Mouse (Mus musculus) brain, adult 2 months (tissue): ENCODE results near the gene Pdia4.
"Not testable (repeated sequence)": the region's sequence is repeated elsewhere in the genome, so short reads cannot be mapped to it uniquely, and the experiment has no call there.

ENCODE experiments used
- DNase-seq: peaks from one replicate; pipeline ENCODE4 v3.0.0; 2011; ENCODE audit warnings: low read depth, low spot score

Pdia4 gene

DNA sequence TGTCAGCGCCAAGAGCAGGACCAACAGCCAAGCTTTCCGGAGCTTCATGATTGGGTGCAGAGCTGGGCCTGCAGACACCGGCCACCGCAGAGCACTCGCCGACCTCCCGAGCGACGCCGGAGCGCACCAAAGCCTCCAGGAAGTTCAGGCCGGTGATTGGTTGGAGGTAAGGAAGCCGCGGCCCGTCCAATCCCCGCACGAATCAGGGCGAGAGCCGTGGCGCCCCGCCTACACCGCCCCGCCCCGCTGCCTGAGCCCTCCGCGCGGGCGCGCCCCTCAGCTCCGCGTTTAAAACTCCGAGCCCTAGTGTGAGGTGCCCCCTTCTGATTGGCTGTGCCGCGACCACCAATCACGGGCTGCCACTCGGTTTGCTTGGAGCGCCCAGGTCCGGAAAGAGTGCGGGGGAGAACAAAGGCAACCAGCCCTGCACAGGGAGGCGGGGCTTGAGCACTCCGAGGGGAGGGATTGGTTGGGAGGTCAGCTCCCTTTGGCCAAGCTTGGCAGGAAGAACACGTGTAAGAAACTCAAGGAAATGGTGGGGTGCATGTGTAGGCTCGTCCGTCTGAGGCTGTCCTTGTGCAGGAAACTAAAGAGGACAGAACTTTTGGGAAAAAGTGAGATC, at the start of gene Pdia4:
Gene Pdia4 (minus strand): TSS at position 174 of the 622 bp plus-strand sequence.
- peak; percentile 99 for DNase-seq

DNA sequence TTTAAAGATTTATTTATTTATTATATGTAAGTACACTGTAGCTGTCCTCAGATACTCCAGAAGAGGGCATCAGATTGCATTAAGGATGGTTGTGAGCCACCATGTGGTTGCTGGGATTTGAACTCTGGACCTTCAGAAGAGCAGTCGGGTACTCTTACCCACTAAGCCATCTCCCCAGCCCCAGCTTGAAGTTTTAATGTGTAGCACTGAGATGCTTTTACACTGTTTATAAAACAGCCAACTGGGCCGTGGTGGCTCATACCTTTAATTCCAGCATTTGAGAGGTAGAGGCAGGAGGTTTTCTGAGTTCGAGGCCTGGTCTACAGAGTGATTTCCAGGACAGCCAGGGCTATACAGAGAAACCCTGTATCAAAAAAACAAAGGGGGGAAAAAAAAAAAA, 44.5 kb upstream of the Pdia4 start:
- DNase-seq = not testable (repeated sequence)

DNA sequence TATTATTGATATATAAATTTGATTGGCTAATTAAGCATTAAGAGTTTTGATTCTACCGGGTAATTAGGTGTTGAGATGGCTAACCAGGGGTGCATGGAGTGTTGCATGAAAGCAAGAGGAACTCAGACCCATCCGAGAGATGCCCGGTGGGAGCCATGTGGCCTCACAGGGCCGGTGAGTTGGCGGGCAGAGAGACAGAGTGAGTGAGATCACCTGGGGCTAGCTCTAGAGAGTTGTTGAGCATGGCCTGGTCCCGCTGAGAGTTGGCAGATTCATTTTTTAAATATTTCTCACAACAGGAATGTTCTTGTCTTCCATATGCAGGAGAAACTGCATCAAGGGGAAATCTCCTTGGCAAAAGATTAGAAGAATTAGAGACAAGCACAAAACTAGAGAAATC, 44.0 kb upstream of the Pdia4 start:
- no peak for DNase-seq

DNA sequence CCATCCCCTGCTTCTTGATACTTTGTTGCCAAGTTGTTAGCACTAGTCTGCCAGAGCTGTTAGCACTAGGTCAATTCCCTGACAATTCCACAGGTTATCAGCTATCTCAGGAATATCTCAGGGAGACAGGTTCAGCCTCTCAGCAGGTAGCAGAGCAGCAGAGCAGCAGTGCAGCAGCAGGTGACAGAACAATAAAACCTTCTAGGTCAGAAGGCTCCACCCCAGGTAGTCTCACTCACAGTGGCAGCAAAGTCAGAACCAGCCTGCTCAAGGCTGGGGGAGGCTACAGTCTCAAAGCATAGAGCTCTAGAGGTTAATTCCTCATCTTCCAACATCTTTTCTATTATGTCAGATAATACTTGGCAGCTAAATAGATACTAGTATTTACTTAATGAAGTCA, 32.5 kb upstream of the Pdia4 start:
- no peak for DNase-seq

DNA sequence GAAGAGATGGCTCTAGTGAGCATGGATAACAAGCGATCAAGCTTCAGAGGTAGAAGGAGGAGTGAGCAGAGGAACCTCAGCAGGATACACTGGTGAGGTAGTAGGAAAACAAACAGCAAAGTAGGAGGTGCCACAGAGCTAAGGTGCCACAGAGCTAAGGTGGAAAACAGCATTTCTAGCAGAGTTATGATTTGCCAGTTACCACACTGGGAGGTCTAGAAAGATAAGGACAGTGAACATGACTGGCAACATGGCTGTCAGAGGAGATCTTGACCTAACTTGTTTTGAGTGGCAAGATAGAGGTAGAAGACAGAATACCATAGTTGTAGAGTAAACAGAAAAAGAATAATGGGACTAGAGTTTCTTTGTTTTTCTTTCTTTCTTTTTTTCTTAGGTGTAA, 29.1 kb upstream of the Pdia4 start:
- no peak for DNase-seq

DNA sequence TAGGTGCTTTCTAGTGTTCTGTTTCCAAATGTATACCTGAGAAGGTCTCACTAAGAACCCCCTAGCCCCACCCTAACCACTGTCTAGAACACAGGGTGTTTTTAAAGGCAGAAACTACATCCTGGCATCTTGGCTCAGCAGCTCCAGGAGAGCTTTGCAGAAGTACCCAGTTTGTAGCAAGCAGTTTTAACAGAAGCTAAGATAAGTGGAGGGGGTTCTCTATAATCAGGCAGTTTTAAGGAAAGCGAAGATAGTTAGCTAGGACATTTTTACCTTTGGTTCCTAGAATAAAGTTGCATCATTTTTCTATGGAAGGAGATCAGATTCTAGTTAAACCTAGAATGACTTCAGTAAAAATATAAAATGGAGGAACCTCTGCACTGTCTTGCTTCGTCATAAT, 28.6 kb upstream of the Pdia4 start:
- no peak for DNase-seq

DNA sequence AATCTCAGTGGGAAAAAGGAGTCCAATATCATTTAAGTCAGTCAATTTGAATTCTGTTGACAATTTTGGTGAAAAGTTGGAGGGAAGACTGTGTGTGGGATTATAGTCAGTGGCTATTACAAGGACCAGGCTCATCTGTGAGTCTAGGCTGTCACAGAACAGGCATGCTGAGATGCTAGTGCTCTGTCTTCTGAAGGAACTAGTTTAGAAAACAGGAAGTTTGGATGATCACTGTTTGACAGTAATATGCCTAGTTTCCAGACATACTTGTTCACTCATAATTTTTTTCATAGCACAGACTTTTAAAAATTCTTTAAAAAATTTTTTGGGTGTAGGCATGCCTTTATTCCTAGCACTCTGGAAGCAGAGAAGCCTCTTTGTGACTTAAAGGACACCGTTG, 27.8 kb upstream of the Pdia4 start:
- no peak for DNase-seq

DNA sequence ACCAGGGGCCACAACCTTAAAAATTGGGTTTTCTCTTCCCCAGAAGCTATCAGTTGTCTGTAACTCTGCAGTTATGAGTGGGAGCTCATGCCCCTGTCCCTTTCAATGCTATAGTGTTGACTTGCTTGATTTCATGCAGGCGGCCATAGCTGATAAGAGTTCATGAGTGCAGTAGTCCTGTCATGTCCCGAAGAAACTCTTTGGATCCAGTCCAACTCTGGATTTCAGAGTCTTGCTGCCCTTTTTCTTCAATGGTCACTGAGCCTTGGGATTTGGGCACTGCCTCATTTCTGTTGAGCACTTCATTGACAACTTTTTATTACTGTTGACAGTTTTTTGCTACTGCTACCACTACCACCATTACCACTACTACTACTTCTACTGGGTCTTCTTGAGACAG, 24.4 kb upstream of the Pdia4 start:
- no peak for DNase-seq

DNA sequence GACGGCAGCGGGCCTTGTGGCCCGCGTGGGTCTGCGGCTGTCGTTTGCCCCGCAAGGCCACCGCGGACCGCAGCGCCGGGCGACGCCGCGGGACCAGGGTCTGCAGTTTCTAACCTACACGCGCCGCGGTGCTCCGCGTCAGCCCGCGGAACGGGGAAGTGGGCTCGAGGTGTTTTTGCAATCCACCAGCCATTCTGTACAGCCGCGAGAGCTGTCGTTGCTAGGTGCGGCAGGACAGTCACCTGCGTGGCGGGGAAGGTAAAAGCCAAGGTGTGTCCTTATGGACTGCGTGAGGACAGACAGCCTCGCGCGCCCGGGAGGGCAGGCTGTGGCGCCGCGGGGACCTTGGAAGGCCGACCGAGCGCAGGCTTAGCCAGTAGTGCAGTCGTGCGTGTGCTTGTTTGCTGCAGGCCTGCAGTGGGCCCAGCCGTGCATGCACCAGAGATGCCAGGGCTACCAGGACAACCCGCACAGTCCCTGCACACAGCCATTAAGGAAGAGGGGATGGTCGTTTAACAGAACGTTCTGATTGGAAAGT, 22.8 kb upstream of the Pdia4 start:
- peak; percentile 81 for DNase-seq

DNA sequence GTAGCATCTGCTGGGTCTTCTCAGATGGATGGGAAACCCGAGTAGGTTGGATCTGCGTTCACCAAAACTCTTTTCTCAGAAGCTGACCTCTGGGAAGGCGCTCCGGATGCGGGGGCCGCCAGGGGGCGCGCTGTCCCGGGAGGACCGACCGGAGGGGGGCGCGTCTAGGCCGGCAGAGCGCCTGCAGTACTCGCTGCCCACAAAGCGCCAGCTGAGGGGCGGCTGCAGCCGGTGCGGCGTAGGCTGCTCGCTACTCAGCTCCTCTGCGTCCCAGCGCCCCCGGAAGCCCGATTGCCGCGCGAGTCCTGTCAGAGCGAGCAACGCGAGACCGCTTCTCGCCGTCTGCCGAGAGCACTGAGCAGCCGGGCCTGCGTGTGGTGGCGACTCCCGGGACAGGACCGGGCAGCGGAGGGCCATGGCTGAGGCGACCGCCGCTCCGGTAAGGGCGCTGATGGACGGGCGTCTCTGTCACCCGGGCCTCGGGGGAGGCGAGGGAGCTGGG, 22.3 kb upstream of the Pdia4 start, which contains the start of gene Zfp398:
Gene Zfp398 (plus strand): TSS at position 180 of the 502 bp plus-strand sequence.
- peak; percentile 98 for DNase-seq

DNA sequence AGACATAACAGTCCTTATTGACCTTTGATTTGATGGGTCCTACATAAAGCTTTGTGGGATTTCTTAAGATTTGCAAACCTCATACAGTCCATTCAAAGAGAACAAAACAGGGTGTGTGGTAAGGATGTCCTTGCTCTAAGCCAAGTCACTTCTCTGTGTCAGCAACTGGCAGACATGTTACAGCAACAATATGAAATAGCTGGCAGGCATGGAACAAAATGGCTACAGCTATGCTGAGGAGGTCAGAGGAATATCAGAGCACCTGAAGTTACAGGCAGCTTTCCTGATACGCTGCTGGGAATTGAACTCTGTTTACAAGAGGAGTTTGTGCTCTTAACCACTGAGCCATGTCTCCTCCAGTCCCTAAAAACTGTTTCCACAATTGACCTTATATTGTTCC, 19.0 kb upstream of the Pdia4 start:
- DNase-seq = no peak

DNA sequence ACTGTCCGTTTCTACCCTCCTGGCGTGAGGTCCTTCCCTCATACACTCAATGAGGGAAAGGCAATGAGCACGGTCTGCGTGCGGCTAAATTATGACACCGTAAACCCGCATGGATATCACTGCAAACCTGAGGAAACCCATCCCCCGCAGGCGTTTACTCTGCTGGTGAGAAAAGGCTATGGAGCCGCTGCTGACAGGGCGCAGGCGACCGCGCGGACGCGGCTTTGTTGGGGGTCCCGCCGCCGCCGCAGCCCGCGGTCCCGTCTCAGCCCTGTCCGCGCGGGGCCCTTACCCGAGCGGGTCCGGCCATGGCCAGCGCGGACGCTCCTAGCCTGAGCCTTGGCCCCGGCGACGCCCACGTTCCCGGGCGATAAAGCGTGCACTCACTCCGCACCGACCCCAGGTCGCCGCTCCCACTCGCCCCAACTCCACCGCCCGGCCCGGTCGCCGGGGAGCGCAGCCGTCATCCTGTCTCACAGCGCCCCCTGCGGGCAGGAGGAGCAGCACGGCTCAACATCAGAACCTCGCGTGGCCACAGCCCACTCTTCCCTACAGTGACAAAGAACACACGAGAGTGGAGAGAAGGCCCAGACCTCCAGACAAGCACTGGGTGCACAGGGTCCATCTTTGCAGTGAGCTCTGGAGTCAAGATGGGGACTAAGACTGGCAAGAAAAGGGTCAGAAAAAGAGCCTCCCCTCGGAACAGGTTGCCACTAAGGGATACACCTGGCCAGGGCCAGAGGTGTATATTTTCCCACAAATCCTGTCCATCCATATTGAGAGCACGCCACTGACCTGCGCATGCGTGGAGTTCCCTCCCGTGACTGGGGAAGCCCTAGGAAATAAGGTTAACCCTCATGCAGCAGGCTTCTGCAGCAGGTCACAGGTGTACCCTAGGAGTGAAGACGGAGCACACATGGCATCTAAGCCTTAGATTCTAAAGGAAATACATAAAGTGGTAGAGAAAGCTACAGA, 17.2 kb upstream of the Pdia4 start, which contains the start of gene Zfp786:
Gene Zfp786 (minus strand): TSS at position 764 of the 975 bp plus-strand sequence.
- DNase-seq = peak; percentile 96

DNA sequence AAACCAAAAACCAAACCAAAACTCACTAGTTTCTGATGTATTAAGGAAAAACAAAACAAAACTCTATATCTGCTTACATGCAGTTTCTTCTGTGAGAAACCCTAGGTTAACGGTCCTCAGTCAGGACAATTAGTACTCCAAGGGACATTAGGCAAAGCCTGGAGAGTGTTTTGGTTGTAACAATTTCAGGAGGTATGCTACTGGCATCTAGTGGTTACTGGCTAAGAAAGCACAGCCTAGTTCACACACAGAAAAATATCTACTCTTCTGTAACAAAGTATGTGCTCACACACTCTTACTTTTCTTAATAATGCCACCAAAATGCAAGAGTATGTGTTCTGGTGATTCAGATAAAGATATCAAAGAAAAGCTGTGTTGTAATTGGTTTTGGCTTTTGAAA, 15.7 kb upstream of the Pdia4 start:
- DNase-seq = peak; percentile 68

DNA sequence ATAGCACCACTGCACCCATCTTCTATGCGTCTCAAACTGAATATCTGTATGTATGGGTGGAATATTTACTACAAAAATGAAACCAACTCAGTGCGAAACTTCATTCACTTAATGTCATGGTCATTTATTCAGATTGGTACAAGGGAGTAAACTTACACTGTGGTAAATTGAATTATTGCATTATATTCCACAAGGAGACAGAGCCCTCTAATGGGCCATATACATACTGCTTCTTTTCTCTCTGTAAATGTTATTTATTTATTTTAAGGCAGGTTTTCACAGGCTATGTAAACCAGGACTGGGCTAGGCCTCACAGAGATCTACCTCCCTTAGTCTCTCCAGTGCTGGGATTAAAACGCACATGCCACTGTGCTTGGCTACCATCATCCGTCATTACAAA, 14.2 kb upstream of the Pdia4 start:
- no peak for DNase-seq

DNA sequence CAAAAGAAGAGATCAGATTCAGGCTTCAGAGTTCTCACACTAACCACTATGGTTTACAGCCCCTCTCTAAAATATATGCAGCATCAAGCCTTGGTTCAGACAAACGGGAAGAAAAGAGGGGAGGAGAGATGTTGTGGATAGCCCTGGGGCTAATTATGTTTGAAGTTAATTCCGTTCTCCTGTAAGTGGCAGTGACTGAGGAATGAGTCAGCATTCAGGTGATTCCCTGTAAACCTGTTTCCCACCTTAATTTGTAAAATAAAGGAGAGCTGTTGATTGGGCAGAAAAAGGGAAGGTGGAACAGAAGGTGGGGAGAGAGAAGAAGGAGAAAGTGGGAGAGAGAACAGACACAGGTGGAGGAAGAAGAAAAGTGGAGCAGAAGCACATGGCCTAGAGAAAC, 11.0 kb upstream of the Pdia4 start:
- DNase-seq = no peak

DNA sequence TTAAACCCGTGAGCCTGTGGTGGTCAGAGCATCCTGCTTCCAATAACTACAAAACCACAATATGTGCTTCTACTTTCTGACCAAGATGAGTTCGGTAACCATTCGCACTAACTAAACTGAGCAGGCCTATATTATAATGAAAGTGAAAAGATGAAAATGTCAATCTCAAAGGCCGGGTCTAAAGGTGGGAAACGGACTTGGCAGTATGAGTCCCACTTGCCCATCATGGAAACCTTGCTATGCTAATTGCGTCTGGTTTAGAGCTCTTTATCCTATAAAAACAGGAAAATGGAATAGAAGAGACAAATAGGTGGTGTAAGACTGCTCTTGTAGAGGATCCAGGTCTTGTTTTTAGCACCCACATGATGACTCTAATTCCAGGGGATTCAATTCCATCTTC, 8.5 kb upstream of the Pdia4 start:
- DNase-seq = no peak

DNA sequence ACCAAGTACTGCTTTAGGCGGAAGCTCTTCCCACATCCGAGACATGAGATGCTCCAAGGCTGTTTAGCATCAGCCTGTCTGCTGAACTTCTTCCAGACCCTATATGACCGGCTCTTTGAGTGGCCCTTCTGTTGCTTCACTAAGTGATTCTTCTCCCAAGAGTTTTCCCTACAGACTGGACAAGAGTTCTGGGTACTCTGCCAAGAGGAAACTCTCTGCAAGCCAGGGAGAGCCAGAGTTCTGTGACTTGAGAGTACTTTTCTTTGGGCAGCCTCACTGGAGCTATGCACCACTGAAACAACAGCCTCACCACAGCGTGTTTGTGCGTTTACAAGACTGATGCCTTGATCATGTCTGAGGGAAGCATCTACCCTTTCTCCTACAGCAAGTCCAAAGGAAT, 8.0 kb upstream of the Pdia4 start:
- no peak for DNase-seq

DNA sequence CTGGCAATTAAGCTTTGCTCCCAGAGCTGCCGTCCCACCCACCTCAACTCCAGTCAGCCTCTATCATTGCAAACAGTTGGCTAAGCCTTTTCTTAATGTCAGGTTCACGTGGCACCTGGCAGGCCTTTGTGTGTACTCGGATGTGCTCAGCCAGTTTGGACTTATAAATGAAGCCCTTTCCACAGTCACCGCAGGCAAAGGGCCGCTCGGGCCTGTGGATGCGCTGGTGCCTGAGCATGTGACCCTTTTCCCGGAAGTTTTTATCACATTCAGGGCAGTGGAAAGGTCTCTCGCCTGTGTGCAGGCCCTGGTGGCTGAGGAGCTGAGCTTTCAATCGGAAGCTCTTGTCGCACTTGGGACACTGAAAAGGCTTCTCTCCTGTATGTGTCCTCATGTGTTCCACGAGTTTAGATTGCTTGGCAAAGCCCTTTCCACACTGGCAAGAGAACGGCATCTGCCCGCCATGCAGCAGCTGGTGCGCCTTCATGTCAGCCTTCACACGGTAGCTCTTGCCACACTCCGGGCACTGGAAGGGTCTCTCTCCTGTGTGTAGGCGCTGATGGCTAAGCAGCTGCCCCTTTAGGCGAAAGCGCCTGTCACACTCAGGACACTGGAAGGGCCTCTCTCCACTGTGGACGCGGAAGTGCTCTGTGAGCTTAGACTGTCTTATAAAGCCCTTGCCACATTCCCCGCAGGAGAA, 6.5 kb upstream of the Pdia4 start:
- no peak for DNase-seq

DNA sequence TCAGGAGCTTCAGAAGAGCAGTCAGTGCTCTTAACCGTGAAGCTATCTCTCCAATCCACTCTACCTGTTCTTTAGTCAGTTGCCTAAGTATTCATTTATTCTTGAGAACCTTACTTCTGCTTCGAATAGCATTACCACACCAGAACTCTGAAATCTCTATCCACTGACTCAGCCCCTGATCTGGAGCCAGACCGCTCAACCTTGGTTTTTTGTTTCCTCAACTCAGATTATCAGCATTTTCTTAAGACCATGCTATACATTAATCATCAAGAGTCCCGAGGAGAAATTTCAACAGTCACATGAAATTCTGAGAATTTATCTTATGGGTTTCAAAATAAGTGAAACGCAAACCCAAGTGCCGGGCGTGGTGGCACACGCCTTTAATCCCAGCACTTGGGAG, 5.5 kb upstream of the Pdia4 start:
- DNase-seq = no peak

DNA sequence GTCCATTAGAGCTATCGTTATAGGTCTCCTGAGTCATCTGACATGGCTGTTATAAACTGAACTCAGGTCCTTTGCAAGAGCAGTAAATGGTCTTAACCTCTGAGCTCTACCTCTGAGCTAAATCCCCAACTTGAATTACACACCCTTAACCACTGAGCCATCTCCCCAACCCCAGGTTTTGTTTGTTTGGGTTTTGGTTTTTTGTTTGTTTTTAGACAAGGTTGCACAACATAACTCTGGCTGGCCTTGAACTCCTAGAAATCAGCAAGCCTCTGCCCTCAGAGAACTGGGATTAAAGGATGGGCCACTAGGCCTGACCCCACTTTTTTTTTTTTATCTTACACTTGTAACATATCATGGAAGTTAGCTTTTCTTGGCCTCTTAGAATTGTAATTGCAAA, 2.9 kb upstream of the Pdia4 start:
- DNase-seq = no peak

DNA sequence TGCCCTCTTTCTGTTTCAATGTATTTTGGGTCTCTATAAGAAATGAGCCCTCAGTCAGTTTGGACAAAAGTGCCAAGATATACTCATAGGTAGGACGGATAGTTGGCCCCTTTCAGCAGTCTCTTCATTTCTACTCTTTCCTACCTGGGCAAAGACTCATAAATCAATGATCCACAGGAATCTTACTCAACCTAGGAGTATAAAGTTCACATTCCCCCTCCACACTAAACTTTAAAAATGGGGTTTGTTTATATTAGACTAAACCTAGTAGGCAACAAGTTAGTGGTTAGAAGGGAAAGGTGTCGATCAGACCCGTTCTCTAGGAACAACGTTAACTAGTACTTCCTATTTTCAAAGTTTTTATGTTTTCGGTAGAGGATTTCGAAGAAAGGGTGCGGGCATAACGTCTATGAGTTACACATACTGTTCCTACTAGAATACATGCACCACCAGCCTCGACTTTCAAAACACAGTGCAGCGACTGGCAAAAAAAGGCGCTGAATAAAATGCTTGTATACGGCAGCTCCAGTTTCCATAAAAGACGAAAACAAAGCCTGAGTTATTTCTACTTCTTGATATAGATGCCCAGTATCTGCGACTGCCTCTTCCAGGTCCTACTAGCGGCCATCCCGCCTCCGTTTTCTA, 837 bp downstream of the Pdia4 start:
- peak; percentile 17 for DNase-seq
